Mouse (Mus musculus) testis, adult 2 months (tissue): ENCODE data around the gene Prr5.

Experiments used
- CTCF ChIP-seq: fragments of 200-500 bp; IDR thresholded peaks from 2 replicates; pipeline ENCODE4 v1.5.1; 2012; ENCODE audit warnings: low read depth, mild to moderate bottlenecking, inconsistent platforms, low read length, moderate library complexity; ENCODE audit not compliant: control insufficient read depth, insufficient read depth, insufficient replicate concordance
- POLR2A ChIP-seq: fragments of 200-500 bp; IDR thresholded peaks from 2 replicates; pipeline ENCODE4 v1.6.1; 2012; ENCODE audit warnings: low read depth, mild to moderate bottlenecking, inconsistent platforms, low read length, moderate library complexity; ENCODE audit not compliant: control insufficient read depth

GRCm38 (mm10) chr15:84714730-84715129 is 45.3 kb downstream of the Prr5 start:
- TF ChIP-seq CTCF, result 0 out of 2 replicates have a peak, but pooled peaks have one; percentile 8
- no peak for TF ChIP-seq POLR2A
